Mouse (Mus musculus) right cerebral cortex, postnatal 4 days (tissue): Measurements from ENCODE around the gene Rnf148.

Experiments used
- DNase-seq: peaks from one replicate; pipeline ENCODE4 v3.0.0-alpha.2; 2022

The Rnf148 gene

GRCm38 (mm10) chr6:23655036-23655435, at the start of gene Rnf148:
TSS of gene Rnf148 (minus strand) at chr6:23655136.
- DNase-seq: no peak

- no peak for DNase-seq
Measured at GRCm38 (mm10) chr6:23700879-23701278, 45.9 kb upstream of the Rnf148 start.

DNA sequence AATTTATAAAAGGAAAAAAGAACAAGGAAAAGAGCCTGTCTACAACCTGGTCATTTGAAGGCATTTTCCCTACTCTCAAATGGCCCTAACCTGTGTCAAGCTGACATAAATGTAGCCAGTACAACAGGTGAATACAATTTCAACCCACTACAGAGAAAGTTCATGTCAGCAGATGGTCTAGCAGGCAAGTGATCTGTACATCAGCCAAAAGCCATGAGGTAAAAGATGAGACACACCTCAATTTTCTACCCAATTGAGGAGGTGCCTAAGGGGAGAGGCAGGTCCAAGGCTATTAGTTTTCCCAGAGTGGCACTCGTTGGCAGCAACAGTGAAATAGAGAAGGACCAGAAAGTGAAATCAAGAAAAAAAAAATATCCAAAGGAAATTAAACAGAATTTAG, 23.2 kb upstream of the Rnf148 start:
- DNase-seq: no peak

- no peak for DNase-seq
Measured at GRCm38 (mm10) chr6:23650205-23650604, 4.7 kb downstream of the Rnf148 start, which contains the start of gene Rnf133. TSS of gene Rnf133 (minus strand) at chr6:23650305.

DNA sequence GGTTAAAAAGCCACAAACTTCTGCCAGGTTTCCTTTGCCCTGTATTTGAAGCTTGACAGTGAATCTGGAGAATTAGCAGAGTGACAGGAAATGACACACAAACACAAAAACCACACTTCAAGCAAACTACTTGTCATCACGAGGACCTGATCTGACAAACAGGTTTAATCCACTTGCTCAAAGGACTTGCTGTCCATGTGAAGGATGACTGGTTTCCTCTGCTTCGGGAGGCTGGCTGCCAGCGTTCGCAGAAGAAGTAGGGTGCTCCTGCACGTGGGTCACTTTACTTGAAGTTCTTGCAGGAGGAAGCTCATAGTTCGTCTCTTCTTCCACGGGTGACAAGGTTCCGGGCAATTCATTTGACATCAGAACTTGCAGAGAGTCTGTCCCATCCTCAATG, 6.2 kb downstream of the Rnf148 start:
- no peak for DNase-seq

GRCm38 (mm10) chr6:23647627-23648247, 7.2 kb downstream of the Rnf148 start:
- DNase-seq: no peak

GRCm38 (mm10) chr6:23637081-23637480, 17.9 kb downstream of the Rnf148 start:
- DNase-seq: peak; percentile 35

DNA sequence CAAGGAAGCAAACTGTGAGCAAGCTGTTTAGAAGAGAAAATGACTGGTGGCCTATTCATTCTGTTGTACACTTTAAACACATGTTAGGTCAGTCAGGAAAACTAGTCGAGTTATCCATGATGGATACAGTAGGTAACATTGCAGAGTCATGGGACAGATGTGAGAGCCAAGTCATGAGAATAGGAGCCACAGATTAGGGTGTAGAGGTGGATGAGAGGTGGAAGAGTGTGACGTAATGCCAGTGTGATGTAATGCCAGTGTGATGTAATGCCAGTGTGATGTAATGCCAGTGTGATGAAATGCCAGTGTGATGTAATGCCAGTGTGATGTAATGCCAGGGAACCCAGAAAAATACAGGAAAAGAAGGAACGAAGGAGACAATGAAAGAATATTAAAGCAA, 19.7 kb downstream of the Rnf148 start:
- DNase-seq: no peak

- DNase-seq: no peak
Measured at GRCm38 (mm10) chr6:23634016-23634415, 20.9 kb downstream of the Rnf148 start.

- no peak for DNase-seq
Measured at GRCm38 (mm10) chr6:23630465-23630864, 24.5 kb downstream of the Rnf148 start.
